Mouse (Mus musculus): ENCODE results near the gene Rab11a. TPM values are rescaled to one million over a fixed set of nuclear protein-coding genes. Genes with fewer than 3 reads are reported as not detected.

Gene Rab11a
- 341 TPM in 2 replicates for polyA plus RNA-seq (2014; fragmentation: Nextera tagmentation; extraction: Ambion mirVana)

DNA sequence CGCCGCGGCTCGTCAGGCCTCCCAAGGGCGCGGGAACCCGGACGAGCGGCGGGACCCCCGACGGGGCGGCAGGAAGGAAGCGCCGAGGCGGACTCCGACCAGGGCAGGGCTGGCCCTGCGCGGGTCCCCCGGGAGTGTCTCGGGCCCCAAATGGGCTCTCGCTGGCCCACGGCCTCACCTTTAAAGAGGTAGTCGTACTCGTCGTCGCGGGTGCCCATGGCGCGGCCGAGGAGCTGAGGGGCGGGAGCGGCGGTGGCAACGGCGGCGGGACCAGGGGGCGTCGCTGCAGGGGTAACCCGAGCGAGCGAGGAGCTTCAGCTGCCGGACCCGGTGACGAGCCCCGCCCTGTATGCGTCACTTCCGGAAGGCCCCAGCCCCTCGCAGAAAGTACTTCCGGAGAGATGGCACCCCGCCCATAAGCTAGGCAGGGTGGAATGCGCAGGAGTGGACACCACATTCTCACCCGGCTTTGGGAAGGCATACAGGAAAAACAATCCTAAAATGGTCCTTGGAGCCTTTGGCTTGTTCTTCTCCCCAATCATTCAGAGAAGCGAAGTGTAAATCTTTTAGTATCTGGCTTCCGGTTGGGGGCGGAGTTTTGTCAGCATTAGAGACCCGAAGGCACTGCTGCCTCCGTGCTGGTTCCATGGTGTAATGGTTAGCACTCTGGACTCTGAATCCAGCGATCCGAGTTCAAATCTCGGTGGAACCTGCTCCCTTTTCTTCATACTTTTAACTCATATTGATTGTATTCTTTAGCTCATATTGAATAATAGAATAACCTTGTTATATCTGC, at the start of gene Rab11a:
Gene Rab11a (minus strand): TSS at position 353 of the 796 bp plus-strand sequence.
- ATAC-seq (replicated peaks; ENCODE audit: low FRiP score) (peak; percentile 94), DNase-seq (ENCODE audit: low spot score) (peak; percentile 97)
- WGBS = under 1% methylated on average over 60 of the region's 61 CpGs
- no peaks in the 10 kb centered on the region for H3K9me3 ChIP-seq (ENCODE audit: control insufficient read depth, low read length)
- peaks cover 6% of the 10 kb centered on the region for H3K4me1 ChIP-seq (replicated peaks; ENCODE audit: control insufficient read depth, insufficient read depth, low read length)
- H3K4me2 ChIP-seq = peak within 1 kb of the TSS; percentile 96
- peak within 1 kb of the TSS; percentile 86 for H3K27ac ChIP-seq (ENCODE audit: low read depth, low read length)
- H3K36me3 ChIP-seq (ENCODE audit: control insufficient read depth, insufficient read depth, low read length) = no peaks in the 10 kb centered on the region
- H3K4me3 ChIP-seq (ENCODE audit: low read depth, low read length) = peak within 1 kb of the TSS; percentile 99
- H3K27me3 ChIP-seq (replicated peaks; ENCODE audit: control insufficient read depth, insufficient read depth, low read length) = no peaks in the 10 kb centered on the region
- peak within 1 kb of the TSS; percentile 89 for H3K9ac ChIP-seq (ENCODE audit: low read depth, low read length)

DNA sequence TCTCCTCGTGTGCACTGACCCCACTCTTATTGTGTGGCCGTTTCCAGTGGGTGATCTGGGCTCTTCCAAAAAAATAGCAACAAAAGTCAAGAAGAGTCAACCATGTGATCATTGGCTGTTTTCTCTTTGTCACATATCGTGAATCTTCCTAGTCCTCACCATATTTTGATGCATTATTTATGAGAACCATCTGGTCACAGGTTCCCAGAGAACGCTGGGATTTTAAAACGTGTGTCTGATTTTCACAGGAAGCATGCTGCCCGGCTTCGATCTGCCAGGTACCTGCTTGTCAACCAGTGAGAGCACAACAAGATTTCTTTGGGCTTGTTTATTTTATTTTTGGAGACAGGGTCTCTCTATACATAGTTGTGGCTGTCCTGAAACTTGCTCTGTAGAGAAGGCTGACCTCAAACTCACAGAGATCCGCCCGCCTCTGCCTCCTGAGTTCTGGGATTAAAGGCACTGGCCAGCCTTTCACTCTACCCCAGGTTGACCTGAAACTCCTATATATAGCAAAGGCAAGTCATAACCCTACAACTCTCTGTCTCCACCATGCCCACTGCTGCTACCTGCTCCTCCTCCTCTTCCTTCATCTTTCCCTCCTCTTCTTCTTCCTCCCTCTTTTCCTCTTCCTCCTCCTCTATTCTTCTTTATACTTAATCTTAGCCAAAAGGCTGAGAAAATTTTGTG, 48.8 kb upstream of the Rab11a start:
- ATAC-seq (replicated peaks; ENCODE audit: low FRiP score) = no peak
- H3K36me3 ChIP-seq (ENCODE audit: control insufficient read depth, insufficient read depth, low read length) = no peaks in the 10 kb centered on the region
- no peak overlapping the region for H3K4me3 ChIP-seq (ENCODE audit: low read depth, low read length)
- no peak overlapping the region for H3K9ac ChIP-seq (ENCODE audit: low read depth, low read length)
- WGBS = 85% methylated on average over 9 of the region's 9 CpGs
- no peaks in the 10 kb centered on the region for H3K4me1 ChIP-seq (replicated peaks; ENCODE audit: control insufficient read depth, insufficient read depth, low read length)
- H3K27ac ChIP-seq (ENCODE audit: low read depth, low read length) = no peak overlapping the region
- no peak for DNase-seq (ENCODE audit: low spot score)
- no peak overlapping the region for H3K4me2 ChIP-seq
- H3K9me3 ChIP-seq (ENCODE audit: control insufficient read depth, low read length) = no peaks in the 10 kb centered on the region
- no peaks in the 10 kb centered on the region for H3K27me3 ChIP-seq (replicated peaks; ENCODE audit: control insufficient read depth, insufficient read depth, low read length)

DNA sequence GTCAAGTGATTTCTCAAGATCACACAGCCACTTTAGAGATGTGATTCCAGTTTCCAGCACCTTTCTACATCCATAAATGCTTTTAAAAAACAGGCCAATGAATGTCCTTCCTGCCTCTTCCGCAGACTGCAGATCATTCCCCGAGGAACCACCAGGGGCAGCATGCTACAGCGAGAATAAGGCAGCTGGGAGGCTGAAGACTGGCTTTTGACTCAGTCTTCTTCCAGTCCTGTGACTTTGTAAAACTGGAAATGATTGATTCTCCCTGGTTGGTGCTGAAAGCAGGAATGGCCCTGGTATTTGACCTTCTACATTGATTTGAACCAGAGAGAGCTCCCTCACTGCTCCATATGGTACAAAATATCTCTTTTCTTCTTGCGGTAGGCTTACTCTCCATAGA, 47.3 kb upstream of the Rab11a start:
- H3K4me3 ChIP-seq (ENCODE audit: low read depth, low read length) = no peak overlapping the region
- H3K4me2 ChIP-seq = no peak overlapping the region
- no peaks in the 10 kb centered on the region for H3K36me3 ChIP-seq (ENCODE audit: control insufficient read depth, insufficient read depth, low read length)
- H3K4me1 ChIP-seq (replicated peaks; ENCODE audit: control insufficient read depth, insufficient read depth, low read length) = no peaks in the 10 kb centered on the region; the same call in 1 of the 2 replicates
- DNase-seq (ENCODE audit: low spot score) (peak; percentile 67), ATAC-seq (replicated peaks; ENCODE audit: low FRiP score) (no peak; the same call in 1 of the 2 replicates)
- H3K27me3 ChIP-seq (replicated peaks; ENCODE audit: control insufficient read depth, insufficient read depth, low read length) = no peaks in the 10 kb centered on the region
- no peaks in the 10 kb centered on the region for H3K9me3 ChIP-seq (ENCODE audit: control insufficient read depth, low read length)
- H3K27ac ChIP-seq (ENCODE audit: low read depth, low read length) = no peak overlapping the region
- WGBS = 37% methylated on average over 4 of the region's 4 CpGs
- H3K9ac ChIP-seq (ENCODE audit: low read depth, low read length) = no peak overlapping the region

DNA sequence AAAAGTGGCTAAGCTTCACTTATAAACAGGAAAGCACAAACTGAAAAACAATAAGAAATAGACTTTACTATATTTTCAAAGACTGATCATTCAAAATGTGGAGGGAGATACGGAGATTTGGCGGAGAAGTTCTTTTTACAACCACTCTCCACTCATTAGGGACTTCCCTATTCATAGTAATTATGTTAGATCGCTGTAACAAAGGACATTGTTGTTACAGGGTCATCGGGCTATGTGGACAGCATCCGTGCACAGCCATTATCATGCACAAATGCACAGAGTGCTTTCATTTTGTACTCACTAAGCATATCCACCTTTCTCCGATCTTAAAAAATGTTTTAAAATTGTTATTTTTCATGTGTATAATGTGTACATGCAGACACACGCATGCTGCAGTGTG, 46.0 kb upstream of the Rab11a start:
- Histone ChIP-seq H3K27ac (ENCODE audit: low read depth, low read length) (no peak overlapping the region), H3K9ac (ENCODE audit: low read depth, low read length) (no peak overlapping the region), H3K36me3 (ENCODE audit: control insufficient read depth, insufficient read depth, low read length) (no peaks in the 10 kb centered on the region), H3K4me3 (ENCODE audit: low read depth, low read length) (no peak overlapping the region), H3K4me1 (replicated peaks; ENCODE audit: control insufficient read depth, insufficient read depth, low read length) (no peaks in the 10 kb centered on the region; the same call in 1 of the 2 replicates), H3K4me2 (no peak overlapping the region), H3K9me3 (ENCODE audit: control insufficient read depth, low read length) (no peaks in the 10 kb centered on the region), H3K27me3 (replicated peaks; ENCODE audit: control insufficient read depth, insufficient read depth, low read length) (no peaks in the 10 kb centered on the region)
- DNase-seq (ENCODE audit: low spot score) (no peak), ATAC-seq (replicated peaks; ENCODE audit: low FRiP score) (no peak)
- 88% methylated on average over 7 of the region's 7 CpGs for WGBS

DNA sequence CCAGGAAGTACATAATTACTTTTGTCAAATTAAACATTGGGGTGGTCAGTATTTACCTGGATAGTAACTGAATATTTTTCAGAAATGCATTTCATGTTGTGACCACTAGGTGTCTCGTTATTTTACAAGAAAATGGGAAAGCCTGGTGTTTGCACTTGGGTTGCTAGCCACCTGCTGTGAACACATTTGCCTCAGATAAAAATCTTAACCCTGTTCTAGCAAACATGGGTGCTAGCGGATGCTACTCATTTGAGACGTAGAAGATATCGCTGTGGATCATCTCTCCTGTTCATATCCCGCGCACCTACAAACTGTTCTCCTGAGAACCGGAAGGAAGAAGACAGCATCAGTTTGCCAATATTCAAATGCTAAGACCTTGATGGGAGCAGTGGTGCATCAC, 42.1 kb upstream of the Rab11a start:
- Histone ChIP-seq H3K9me3 (ENCODE audit: control insufficient read depth, low read length) (no peaks in the 10 kb centered on the region), H3K9ac (ENCODE audit: low read depth, low read length) (no peak overlapping the region), H3K4me1 (replicated peaks; ENCODE audit: control insufficient read depth, insufficient read depth, low read length) (no peaks in the 10 kb centered on the region; the same call in 1 of the 2 replicates), H3K36me3 (ENCODE audit: control insufficient read depth, insufficient read depth, low read length) (no peaks in the 10 kb centered on the region), H3K27ac (ENCODE audit: low read depth, low read length) (no peak overlapping the region), H3K4me3 (ENCODE audit: low read depth, low read length) (no peak overlapping the region), H3K27me3 (replicated peaks; ENCODE audit: control insufficient read depth, insufficient read depth, low read length) (no peaks in the 10 kb centered on the region), H3K4me2 (no peak overlapping the region)
- no peak for ATAC-seq (replicated peaks; ENCODE audit: low FRiP score)
- no peak for DNase-seq (ENCODE audit: low spot score)
- 34% methylated on average over 7 of the region's 7 CpGs for WGBS

DNA sequence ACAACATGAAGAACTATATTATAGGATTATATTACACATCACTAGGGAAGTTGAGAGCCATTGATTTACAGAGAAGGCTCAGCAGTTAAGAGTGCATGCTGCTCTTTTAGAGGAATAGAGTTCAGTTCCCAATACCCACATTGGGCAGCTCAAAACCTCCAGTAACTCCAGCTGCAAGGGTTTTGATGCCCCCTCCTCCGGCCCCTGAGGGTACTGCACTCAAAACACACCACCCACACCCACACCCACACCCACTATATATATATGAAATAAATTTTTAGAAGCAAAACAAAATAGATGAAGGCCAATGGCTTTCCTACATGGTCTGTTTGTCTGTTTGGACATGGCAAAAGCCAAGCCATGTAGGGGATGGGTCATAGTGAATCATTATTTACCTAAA, 40.6 kb upstream of the Rab11a start:
- H3K27ac ChIP-seq (ENCODE audit: low read depth, low read length) = no peak overlapping the region
- no peak for ATAC-seq (replicated peaks; ENCODE audit: low FRiP score)
- H3K9ac ChIP-seq (ENCODE audit: low read depth, low read length) = no peak overlapping the region
- H3K4me2 ChIP-seq = no peak overlapping the region
- no peak for DNase-seq (ENCODE audit: low spot score)
- 83% methylated on average over 1 of the region's 1 CpGs for WGBS
- H3K27me3 ChIP-seq (replicated peaks; ENCODE audit: control insufficient read depth, insufficient read depth, low read length) = no peaks in the 10 kb centered on the region
- H3K9me3 ChIP-seq (ENCODE audit: control insufficient read depth, low read length) = no peaks in the 10 kb centered on the region
- H3K36me3 ChIP-seq (ENCODE audit: control insufficient read depth, insufficient read depth, low read length) = no peaks in the 10 kb centered on the region
- H3K4me3 ChIP-seq (ENCODE audit: low read depth, low read length) = no peak overlapping the region
- H3K4me1 ChIP-seq (replicated peaks; ENCODE audit: control insufficient read depth, insufficient read depth, low read length) = no peaks in the 10 kb centered on the region; the same call in 1 of the 2 replicates

DNA sequence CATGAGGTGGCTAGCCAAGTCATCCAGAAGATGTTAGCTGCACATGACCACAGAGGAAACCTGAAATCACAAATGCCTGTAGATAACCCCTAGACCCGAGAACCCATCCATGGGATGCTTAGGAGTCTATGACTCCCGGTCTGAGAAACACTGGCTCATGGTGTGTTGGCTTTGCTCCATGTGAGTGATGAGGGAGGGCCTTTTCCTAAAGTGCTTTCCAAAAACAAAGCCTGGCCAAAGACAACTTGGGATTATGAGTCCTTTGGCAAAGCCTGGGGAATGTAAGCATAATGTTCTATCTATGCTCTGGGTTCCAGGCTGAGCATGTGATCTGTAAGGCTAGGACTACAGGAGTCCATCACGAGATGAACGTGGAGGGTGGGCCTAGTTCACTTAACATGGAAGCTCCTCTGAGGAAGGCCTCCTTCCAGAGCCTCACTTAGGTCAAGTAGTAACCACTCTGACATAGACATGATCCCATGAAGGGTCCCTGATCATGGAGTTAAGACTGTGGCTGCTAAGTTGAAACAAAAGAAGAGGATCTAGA, 40.0 kb upstream of the Rab11a start:
- Histone ChIP-seq H3K36me3 (ENCODE audit: control insufficient read depth, insufficient read depth, low read length) (no peaks in the 10 kb centered on the region), H3K27me3 (replicated peaks; ENCODE audit: control insufficient read depth, insufficient read depth, low read length) (no peaks in the 10 kb centered on the region), H3K27ac (ENCODE audit: low read depth, low read length) (no peak overlapping the region), H3K9ac (ENCODE audit: low read depth, low read length) (no peak overlapping the region), H3K4me1 (replicated peaks; ENCODE audit: control insufficient read depth, insufficient read depth, low read length) (no peaks in the 10 kb centered on the region; the same call in 1 of the 2 replicates), H3K9me3 (ENCODE audit: control insufficient read depth, low read length) (no peaks in the 10 kb centered on the region), H3K4me3 (ENCODE audit: low read depth, low read length) (no peak overlapping the region), H3K4me2 (no peak overlapping the region)
- DNase-seq (ENCODE audit: low spot score) (no peak), ATAC-seq (replicated peaks; ENCODE audit: low FRiP score) (no peak)
- WGBS = 83% methylated on average over 4 of the region's 4 CpGs

DNA sequence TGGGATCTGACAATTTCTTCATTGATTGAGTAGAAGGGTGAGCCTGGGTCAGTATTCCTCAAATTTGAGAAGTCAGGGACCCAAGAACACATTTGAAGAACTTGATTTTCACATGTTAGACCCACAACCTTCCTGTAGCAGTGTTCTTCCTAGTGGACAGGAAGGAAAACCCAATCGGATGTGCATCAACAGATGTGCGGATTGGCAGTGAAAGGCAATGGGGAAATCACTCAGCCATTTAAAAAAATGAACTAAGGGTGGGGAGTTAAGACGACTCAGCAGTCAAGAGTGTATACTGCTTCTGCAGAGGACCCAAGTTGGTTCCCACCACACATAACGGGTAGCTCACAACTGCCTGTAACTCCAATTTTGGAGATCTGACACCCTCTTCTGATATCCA, 37.9 kb upstream of the Rab11a start:
- ATAC-seq (replicated peaks; ENCODE audit: low FRiP score) (no peak), DNase-seq (ENCODE audit: low spot score) (no peak)
- H3K27me3 ChIP-seq (replicated peaks; ENCODE audit: control insufficient read depth, insufficient read depth, low read length) = no peaks in the 10 kb centered on the region
- H3K9ac ChIP-seq (ENCODE audit: low read depth, low read length) = no peak overlapping the region
- no peaks in the 10 kb centered on the region for H3K9me3 ChIP-seq (ENCODE audit: control insufficient read depth, low read length)
- H3K27ac ChIP-seq (ENCODE audit: low read depth, low read length) = no peak overlapping the region
- H3K4me3 ChIP-seq (ENCODE audit: low read depth, low read length) = no peak overlapping the region
- H3K4me1 ChIP-seq (replicated peaks; ENCODE audit: control insufficient read depth, insufficient read depth, low read length) = no peaks in the 10 kb centered on the region; the same call in 1 of the 2 replicates
- H3K4me2 ChIP-seq = no peak overlapping the region
- 64% methylated on average over 4 of the region's 4 CpGs for WGBS
- H3K36me3 ChIP-seq (ENCODE audit: control insufficient read depth, insufficient read depth, low read length) = no peaks in the 10 kb centered on the region
